Mouse (Mus musculus) neural tube, embryonic 14.5 days (tissue): ENCODE measurements around the gene Dner. TPM values are rescaled to one million over a fixed set of nuclear protein-coding genes. Genes with fewer than 3 reads are reported as not detected.

ENCODE experiments used
- ATAC-seq: fragments of 200-750 bp; cut with Nextera tagmentation; 2 replicates; pipeline ENCODE4 v1.8.0; 2017; ENCODE audit warnings: low read depth, mild to moderate bottlenecking, moderate TSS enrichment, moderate library complexity
- H3K27ac ChIP-seq: fragments of 300-500 bp; sonication (generic); 2 replicates; pipeline ENCODE4 v1.5.1; 2014; ENCODE audit warnings: low read depth, mild to moderate bottlenecking, control low read depth, low read length, moderate library complexity, mixed read lengths
- H3K27me3 ChIP-seq: fragments of 300-500 bp; sonication (generic); 2 replicates; pipeline ENCODE4 v1.6.1; 2014; ENCODE audit warnings: low read length; ENCODE audit not compliant: control insufficient read depth, insufficient read depth
- H3K36me3 ChIP-seq: fragments of 300-500 bp; sonication (generic); 2 replicates; pipeline ENCODE4 v1.6.1; 2014; ENCODE audit warnings: low read length, mixed read lengths; ENCODE audit not compliant: control insufficient read depth, insufficient read depth
- H3K4me1 ChIP-seq: fragments of 300-500 bp; sonication (generic); 2 replicates; pipeline ENCODE4 v1.6.1; 2014; ENCODE audit warnings: low read length; ENCODE audit not compliant: control insufficient read depth, insufficient read depth
- H3K4me2 ChIP-seq: fragments of 300-500 bp; sonication (generic); 2 replicates; pipeline ENCODE4 v1.6.1; 2014; ENCODE audit warnings: mild to moderate bottlenecking, low read depth, low read length, control low read depth
- H3K4me3 ChIP-seq: fragments of 300-500 bp; sonication (generic); 2 replicates; pipeline ENCODE4 v1.5.1; 2014; ENCODE audit warnings: low read depth, low read length, control low read depth, mixed read lengths
- H3K9ac ChIP-seq: fragments of 300-500 bp; sonication (generic); replicated peaks from 2 replicates; pipeline ENCODE4 v1.6.1; 2014; ENCODE audit warnings: low read depth, mild to moderate bottlenecking, control low read depth, low read length, mixed read lengths
- H3K9me3 ChIP-seq: fragments of 300-500 bp; sonication (generic); 2 replicates; pipeline ENCODE4 v1.6.1; 2016; ENCODE audit warnings: low read length; ENCODE audit not compliant: control insufficient read depth
- WGBS: fragments of 180-500 bp; shearing (Covaris S2); extraction: QIAGEN DNeasy Blood & Tissue Kit; methylation state at CpG from one replicate; pipeline ENCODE4 v1.1.7; 2014; 5-methylcytosine and 5-hydroxymethylcytosine counted together
- polyA plus RNA-seq: library from polyadenylated mRNA; unstranded; fragments of >200 nt; fragmentation: Nextera tagmentation; extraction: Ambion mirVana; gene quantifications from 2 replicates; pipeline ENCODE4 v1.2.1, GENCODE M21; 2014

The Dner gene
- polyA plus RNA-seq, 1 experiment from 2014 or later = 342 TPM

GRCm38 (mm10) chr1:84414464-84414863 is 281.6 kb downstream of the Dner start:
- no peaks in the 10 kb centered on the region for H3K9me3 ChIP-seq
- H3K36me3 ChIP-seq = peaks cover 10% of the 10 kb centered on the region; the same call in 1 of the 2 replicates
- no peak overlapping the region for H3K27ac ChIP-seq
- H3K4me1 ChIP-seq = no peaks in the 10 kb centered on the region
- H3K4me3 ChIP-seq = no peak overlapping the region
- ATAC-seq = no peak
- no peaks in the 10 kb centered on the region for H3K27me3 ChIP-seq
- H3K9ac ChIP-seq = no peak overlapping the region
- WGBS = 98% methylated on average over 3 of the region's 3 CpGs
- no peak overlapping the region for H3K4me2 ChIP-seq

DNA sequence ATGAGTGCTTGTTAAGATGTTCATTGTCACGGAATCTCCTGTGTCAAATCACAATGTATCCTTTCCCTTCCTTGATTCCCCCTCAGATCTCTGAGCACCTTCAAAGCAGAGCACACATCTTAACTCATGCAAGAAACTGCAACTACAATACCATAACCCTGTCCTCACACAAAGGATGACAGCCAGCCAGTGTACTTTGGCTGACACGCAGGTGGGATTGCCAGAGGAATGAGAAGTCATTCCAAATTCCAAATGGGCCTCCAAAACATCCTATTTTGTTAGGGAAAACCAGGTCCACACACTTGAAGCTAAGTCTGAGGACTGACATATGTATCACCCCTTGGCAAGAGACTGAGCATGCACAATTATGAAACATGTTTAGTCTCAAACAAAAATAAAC is 286.5 kb downstream of the Dner start:
- no peaks in the 10 kb centered on the region for H3K9me3 ChIP-seq
- no peaks in the 10 kb centered on the region for H3K27me3 ChIP-seq
- peaks cover 3% of the 10 kb centered on the region; the same call in 1 of the 2 replicates for H3K36me3 ChIP-seq
- WGBS = 84% methylated on average over 2 of the region's 2 CpGs
- H3K4me2 ChIP-seq = no peak overlapping the region
- no peak overlapping the region for H3K9ac ChIP-seq
- no peak for ATAC-seq
- no peak overlapping the region for H3K4me3 ChIP-seq
- H3K27ac ChIP-seq = no peak overlapping the region
- no peaks in the 10 kb centered on the region for H3K4me1 ChIP-seq

- no peak overlapping the region for H3K9ac ChIP-seq
- WGBS = 83% methylated on average over 2 of the region's 2 CpGs
- no peaks in the 10 kb centered on the region for H3K4me1 ChIP-seq
- no peak overlapping the region for H3K4me2 ChIP-seq
- no peaks in the 10 kb centered on the region for H3K9me3 ChIP-seq
- H3K36me3 ChIP-seq = peaks cover 3% of the 10 kb centered on the region; the same call in 1 of the 2 replicates
- no peak overlapping the region for H3K27ac ChIP-seq
- no peak overlapping the region for H3K4me3 ChIP-seq
- H3K27me3 ChIP-seq = no peaks in the 10 kb centered on the region
- no peak for ATAC-seq
Observed at GRCm38 (mm10) chr1:84408873-84409272, 287.1 kb downstream of the Dner start.

DNA sequence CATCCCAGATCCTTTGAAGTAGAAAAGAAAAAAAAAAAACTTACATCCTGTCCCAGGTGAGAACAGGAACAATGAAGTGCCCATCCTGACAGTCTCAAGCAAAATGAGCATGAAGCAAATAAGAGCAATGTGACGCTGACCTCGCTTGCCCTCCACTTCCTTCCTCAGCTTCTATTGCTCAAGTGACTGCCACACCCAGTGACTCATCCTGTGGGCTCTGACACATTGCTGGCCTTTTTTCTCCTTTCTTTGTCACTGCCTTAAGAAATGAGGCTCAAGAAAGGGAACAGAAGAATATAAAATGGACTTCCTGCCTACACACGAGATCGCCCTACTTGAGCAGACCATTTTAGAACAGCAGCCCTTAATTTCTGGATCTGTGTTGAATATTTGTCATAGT is 289.1 kb downstream of the Dner start:
- Histone ChIP-seq H3K36me3 (no peaks in the 10 kb centered on the region), H3K4me1 (no peaks in the 10 kb centered on the region), H3K27ac (no peak overlapping the region), H3K4me2 (no peak overlapping the region), H3K9ac (no peak overlapping the region), H3K27me3 (no peaks in the 10 kb centered on the region), H3K4me3 (no peak overlapping the region), H3K9me3 (no peaks in the 10 kb centered on the region)
- WGBS = 85% methylated on average over 4 of the region's 4 CpGs
- no peak for ATAC-seq

DNA sequence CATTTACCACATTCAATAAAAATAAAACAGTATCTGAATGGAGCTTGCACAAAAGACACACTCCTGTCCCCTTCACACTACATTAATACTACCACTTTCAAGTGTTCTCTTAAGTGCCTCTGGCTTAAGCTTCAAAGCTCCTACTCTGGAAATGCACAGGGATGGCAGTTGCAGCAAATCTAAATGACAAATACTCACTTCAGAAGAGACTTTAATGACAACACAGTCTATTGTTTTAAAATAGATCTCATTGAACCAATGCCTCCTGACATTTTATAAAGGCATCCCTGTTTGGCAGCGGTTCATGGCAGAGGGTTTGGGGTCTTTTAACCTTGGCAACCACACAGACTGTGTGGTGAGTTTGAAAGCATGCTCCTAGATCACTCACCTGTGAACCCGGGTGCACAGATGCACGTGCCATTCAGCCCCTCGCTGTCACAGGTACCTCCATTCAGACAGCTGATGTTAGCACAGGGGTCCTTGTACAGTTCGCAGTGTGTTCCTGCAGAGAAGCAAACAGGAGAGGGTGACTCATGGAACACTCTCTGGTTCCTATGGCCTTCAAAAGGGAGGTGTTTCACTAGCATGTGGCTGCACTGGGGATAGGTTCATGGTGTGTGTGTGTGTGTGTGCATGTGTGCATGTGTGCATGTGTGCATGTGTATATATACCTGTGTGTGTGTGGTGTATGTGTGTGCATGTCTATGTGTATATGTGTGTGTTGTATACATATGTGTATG is 290.3 kb downstream of the Dner start:
- Histone ChIP-seq H3K36me3 (no peaks in the 10 kb centered on the region), H3K9ac (no peak overlapping the region), H3K27me3 (no peaks in the 10 kb centered on the region), H3K4me2 (no peak overlapping the region), H3K4me1 (no peaks in the 10 kb centered on the region), H3K9me3 (no peaks in the 10 kb centered on the region), H3K4me3 (no peak overlapping the region), H3K27ac (no peak overlapping the region)
- 83% methylated on average over 5 of the region's 5 CpGs for WGBS
- no peak for ATAC-seq

DNA sequence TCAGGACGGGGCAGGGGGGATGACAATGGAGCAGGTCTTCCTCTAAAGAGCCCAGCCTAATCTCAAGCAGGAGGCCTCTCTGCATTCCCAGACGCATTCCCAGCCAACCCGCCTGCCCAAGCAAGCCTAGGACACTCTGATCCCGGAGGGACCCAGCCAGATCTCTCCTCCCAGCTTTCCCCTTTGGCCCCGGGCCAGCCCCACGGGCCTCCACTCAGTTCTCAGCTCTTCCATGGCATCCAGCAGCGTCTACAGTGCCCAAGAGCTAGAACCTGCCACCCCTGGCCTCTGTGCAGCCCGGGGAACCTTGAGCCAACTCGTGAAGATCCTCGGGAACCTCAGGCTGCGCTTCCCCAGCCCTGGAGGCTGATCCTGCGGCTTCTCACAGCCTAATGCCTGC is 291.1 kb downstream of the Dner start:
- peak; percentile 28; the same call in 1 of the 2 replicates for ATAC-seq
- 53% methylated on average over 12 of the region's 12 CpGs for WGBS
- no peaks in the 10 kb centered on the region for H3K27me3 ChIP-seq

DNA sequence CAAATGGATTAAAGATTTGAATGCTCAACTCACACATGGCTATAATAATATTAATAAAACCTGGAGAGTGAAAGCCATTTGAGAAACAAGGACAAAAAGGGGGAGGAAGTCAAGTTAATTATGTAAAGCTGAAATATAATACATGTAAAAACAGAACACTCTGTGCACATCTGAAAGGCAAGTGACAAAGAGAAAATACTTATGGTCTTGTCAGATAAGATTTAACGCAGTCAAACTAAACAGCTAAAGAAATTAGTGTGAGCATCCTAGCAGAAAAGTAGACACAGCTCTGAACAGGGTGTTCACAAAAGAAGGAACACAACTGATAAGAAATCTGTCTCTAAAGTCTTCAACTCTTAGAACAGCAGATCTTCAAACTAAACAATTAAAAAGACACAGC is 293.9 kb downstream of the Dner start:
- no peak overlapping the region for H3K9ac ChIP-seq
- H3K4me1 ChIP-seq = no peaks in the 10 kb centered on the region
- no peak overlapping the region for H3K4me3 ChIP-seq
- no peak for ATAC-seq
- no peaks in the 10 kb centered on the region for H3K9me3 ChIP-seq
- WGBS = 89% methylated on average over 1 of the region's 1 CpGs
- no peak overlapping the region for H3K4me2 ChIP-seq
- H3K27ac ChIP-seq = no peak overlapping the region
- H3K27me3 ChIP-seq = no peaks in the 10 kb centered on the region
- no peaks in the 10 kb centered on the region for H3K36me3 ChIP-seq

More for the DNA sequence above, 291.1 kb downstream of the Dner start:
- Histone ChIP-seq H3K4me1 (no peaks in the 10 kb centered on the region), H3K9me3 (no peaks in the 10 kb centered on the region), H3K4me2 (no peak overlapping the region), H3K4me3 (no peak overlapping the region), H3K36me3 (no peaks in the 10 kb centered on the region), H3K27ac (no peak overlapping the region), H3K9ac (no peak overlapping the region)

DNA sequence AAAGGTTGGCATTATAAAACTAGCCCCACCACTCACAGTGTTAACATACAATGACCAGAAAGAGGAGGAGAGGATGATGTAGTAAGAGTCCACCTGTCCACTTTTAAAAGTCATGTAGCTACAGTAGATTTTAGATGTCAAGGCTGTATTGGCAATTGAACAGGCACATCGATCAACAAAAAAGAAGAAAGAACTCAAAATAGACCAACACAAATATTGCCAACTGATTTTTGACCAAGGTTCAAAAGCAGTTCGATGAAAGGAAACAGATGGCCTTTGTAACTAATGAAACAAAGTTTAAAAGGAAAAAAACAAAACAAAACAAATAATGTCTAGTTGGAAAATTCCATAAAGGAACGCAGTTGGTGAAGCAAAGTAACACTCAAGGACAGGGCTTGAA is 296.4 kb downstream of the Dner start:
- H3K4me1 ChIP-seq = no peaks in the 10 kb centered on the region
- H3K4me2 ChIP-seq = no peak overlapping the region
- H3K9me3 ChIP-seq = no peaks in the 10 kb centered on the region
- no peak overlapping the region for H3K27ac ChIP-seq
- WGBS = 86% methylated on average over 3 of the region's 3 CpGs
- no peaks in the 10 kb centered on the region for H3K36me3 ChIP-seq
- H3K9ac ChIP-seq = no peak overlapping the region
- no peaks in the 10 kb centered on the region for H3K27me3 ChIP-seq
- ATAC-seq = no peak
- no peak overlapping the region for H3K4me3 ChIP-seq

- WGBS = 89% methylated on average over 4 of the region's 4 CpGs
- Histone ChIP-seq H3K27me3 (no peaks in the 10 kb centered on the region), H3K9me3 (no peaks in the 10 kb centered on the region), H3K27ac (no peak overlapping the region), H3K9ac (no peak overlapping the region), H3K36me3 (no peaks in the 10 kb centered on the region), H3K4me3 (no peak overlapping the region), H3K4me2 (no peak overlapping the region), H3K4me1 (no peaks in the 10 kb centered on the region)
- no peak for ATAC-seq
Observed at GRCm38 (mm10) chr1:84399118-84399517, 296.9 kb downstream of the Dner start.
